Mouse (Mus musculus) C2C12 (cell line): ENCODE data around the gene Cnn3.

Experiments
- CEBPB ChIP-seq: IDR thresholded peaks from one replicate; pipeline ENCODE4 v1.6.1; 2011; ENCODE audit warnings: low read depth, mild to moderate bottlenecking, control low read depth, moderate library complexity
- CTCF ChIP-seq: IDR thresholded peaks from one replicate; pipeline ENCODE4 v1.5.1; 2011; ENCODE audit not compliant: control insufficient read depth, insufficient read depth, insufficient read length
- FOSL1 ChIP-seq: IDR thresholded peaks from one replicate; pipeline ENCODE4 v1.8.0; 2011; ENCODE audit warnings: mild to moderate bottlenecking, low read length; ENCODE audit not compliant: poor library complexity, insufficient read depth, severe bottlenecking
- MAX ChIP-seq: IDR thresholded peaks from one replicate; pipeline ENCODE4 v1.6.1; 2011; ENCODE audit warnings: mild to moderate bottlenecking, control low read depth
- MYOD1 ChIP-seq: IDR thresholded peaks from one replicate; pipeline ENCODE4 v1.6.1; 2011; ENCODE audit warnings: low read depth; ENCODE audit not compliant: control insufficient read depth, insufficient read length
- MYOG ChIP-seq: IDR thresholded peaks from one replicate; pipeline ENCODE4 v1.6.1; 2011; ENCODE audit not compliant: control insufficient read depth, insufficient read length; ENCODE audit errors: extremely low read depth
- USF1 ChIP-seq: IDR thresholded peaks from one replicate; pipeline ENCODE4 v1.6.1; 2011; ENCODE audit warnings: low read depth, mild to moderate bottlenecking, control low read depth, moderate library complexity

- no peak for TF ChIP-seq CTCF
- TF ChIP-seq MYOD1 = no peak
- no peak for TF ChIP-seq MAX
- TF ChIP-seq USF1 = no peak
- no peak for TF ChIP-seq CEBPB
- TF ChIP-seq MYOG = no peak
- TF ChIP-seq FOSL1 = no peak
Measured at GRCm38 (mm10) chr3:121444414-121444813, 18.1 kb downstream of the Cnn3 start.
